Mouse (Mus musculus): ENCODE results near the gene Ccdc8. TPM values are rescaled to one million over a fixed set of nuclear protein-coding genes. Genes with fewer than 3 reads are reported as not detected.
"Not testable (repeated sequence)": the region's sequence is repeated elsewhere in the genome, so short reads cannot be mapped to it uniquely, and the experiment has no call there.

Gene Ccdc8
- polyA plus RNA-seq, 1 experiment from 2014 or later = 15.7 TPM

DNA sequence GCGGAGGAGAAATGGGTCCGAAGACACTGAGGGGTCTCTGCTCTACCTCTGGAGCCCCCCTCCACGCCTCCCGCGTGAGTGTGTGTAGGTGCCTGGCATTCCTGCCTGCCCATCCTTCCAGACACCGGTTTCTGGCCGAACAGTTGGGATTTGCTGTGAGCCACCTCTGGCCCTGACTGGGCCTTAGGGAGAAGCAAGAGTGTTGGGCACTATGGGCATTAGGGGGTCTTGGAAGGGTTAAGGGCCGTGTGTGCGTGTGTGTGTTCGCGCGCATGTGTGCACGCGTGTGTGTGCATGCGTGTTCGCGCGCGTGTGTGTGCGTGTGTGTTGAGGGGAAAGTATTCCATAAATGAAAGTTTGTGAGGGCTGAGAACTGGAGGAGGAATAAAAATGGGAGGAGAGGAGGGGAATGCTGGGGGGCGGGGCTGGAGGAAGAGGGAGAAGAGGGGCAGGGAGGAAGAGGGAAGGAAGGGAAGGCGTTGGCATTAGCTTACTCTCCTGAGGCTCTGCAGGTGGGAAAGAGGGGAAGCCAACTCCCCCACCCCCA, 45.1 kb upstream of the Ccdc8 start:
- no peak for ATAC-seq (replicated peaks; ENCODE audit: low FRiP score, low read depth)
- Histone ChIP-seq H3K27me3 (ENCODE audit: insufficient read depth, low read length) (peaks cover 30% of the 10 kb centered on the region), H3K4me3 (replicated peaks; ENCODE audit: low read depth, low read length) (peak overlapping the region; percentile 33), H3K4me2 (ENCODE audit: low read length) (peak overlapping the region; percentile 49), H3K9ac (ENCODE audit: low read depth, low read length) (0 out of 2 replicates have a peak overlapping the region, but pooled peaks have one; percentile 43), H3K36me3 (ENCODE audit: insufficient read depth, low read length) (no peaks in the 10 kb centered on the region), H3K4me1 (replicated peaks; ENCODE audit: insufficient read depth, low read length) (peaks cover 37% of the 10 kb centered on the region), H3K9me3 (replicated peaks; ENCODE audit: low read length) (no peaks in the 10 kb centered on the region), H3K27ac (no peak overlapping the region)
- DNase-seq (ENCODE audit: low spot score) = no peak
- WGBS = 21% methylated on average over 22 of the region's 22 CpGs
- no peak for TF ChIP-seq CTCF (IDR thresholded peaks at IDR 0.05; ENCODE audit: low read depth)

DNA sequence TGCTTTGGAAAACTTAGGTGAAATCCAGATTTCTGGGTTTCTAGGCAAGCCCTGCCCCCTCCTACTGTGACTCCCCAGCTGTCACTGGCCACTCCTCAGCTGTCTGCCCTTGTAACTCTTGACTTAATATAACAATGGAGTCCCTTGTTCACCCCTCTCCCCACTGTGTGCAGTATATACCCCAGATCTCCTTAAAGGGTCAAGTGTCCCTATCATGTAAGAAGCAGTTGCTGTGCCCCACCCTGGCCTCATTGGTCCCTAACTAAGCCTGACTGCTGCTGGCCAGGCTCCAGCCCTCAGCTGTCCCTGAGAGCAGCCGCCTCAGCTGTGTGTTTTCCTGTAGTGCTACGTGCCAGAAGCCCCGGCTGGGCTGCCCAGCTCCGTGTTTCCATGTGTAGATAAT, 44.5 kb upstream of the Ccdc8 start:
- Histone ChIP-seq H3K4me1 (replicated peaks; ENCODE audit: insufficient read depth, low read length) (peaks cover 37% of the 10 kb centered on the region), H3K9me3 (replicated peaks; ENCODE audit: low read length) (no peaks in the 10 kb centered on the region), H3K4me3 (replicated peaks; ENCODE audit: low read depth, low read length) (no peak overlapping the region; the same call in 1 of the 2 replicates), H3K36me3 (ENCODE audit: insufficient read depth, low read length) (no peaks in the 10 kb centered on the region), H3K9ac (ENCODE audit: low read depth, low read length) (no peak overlapping the region), H3K4me2 (ENCODE audit: low read length) (peak overlapping the region; percentile 49; the same call in 1 of the 2 replicates), H3K27me3 (ENCODE audit: insufficient read depth, low read length) (peaks cover 30% of the 10 kb centered on the region), H3K27ac (no peak overlapping the region; the same call in 1 of the 2 replicates)
- WGBS = 29% methylated on average over 4 of the region's 4 CpGs
- DNase-seq (ENCODE audit: low spot score) (no peak), ATAC-seq (replicated peaks; ENCODE audit: low FRiP score, low read depth) (no peak)
- TF ChIP-seq CTCF (IDR thresholded peaks at IDR 0.05; ENCODE audit: low read depth) = no peak

DNA sequence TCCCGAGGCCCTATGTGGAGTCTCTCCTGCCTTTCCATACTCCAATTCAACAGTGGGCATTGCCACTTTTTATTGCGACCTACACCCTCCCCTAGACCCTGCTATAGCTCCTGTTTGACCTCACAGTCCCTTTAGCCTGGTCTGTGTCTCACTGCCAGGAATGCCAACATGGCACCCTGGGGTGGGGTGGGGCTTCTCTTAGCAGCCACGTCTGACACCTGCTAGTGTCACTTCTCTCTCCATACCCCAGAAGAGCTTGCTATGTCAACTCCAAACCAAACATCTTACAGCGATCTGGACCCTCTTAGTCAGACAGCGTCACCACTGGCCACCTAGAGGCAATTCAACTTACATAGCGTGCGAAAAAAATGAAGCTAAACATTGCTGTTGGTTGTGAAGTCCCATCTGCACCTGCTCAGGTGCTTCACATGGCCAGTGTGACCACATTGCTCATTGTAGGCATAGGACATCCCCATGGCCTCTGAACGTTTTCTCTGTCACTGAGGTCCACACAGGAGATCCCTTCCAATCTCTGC, 43.5 kb upstream of the Ccdc8 start:
- H3K9me3 ChIP-seq (replicated peaks; ENCODE audit: low read length) = no peaks in the 10 kb centered on the region
- H3K4me1 ChIP-seq (replicated peaks; ENCODE audit: insufficient read depth, low read length) = peaks cover 37% of the 10 kb centered on the region
- 75% methylated on average over 8 of the region's 8 CpGs for WGBS
- H3K9ac ChIP-seq (ENCODE audit: low read depth, low read length) = no peak overlapping the region
- no peak for DNase-seq (ENCODE audit: low spot score)
- no peak for ATAC-seq (replicated peaks; ENCODE audit: low FRiP score, low read depth)
- no peaks in the 10 kb centered on the region for H3K36me3 ChIP-seq (ENCODE audit: insufficient read depth, low read length)
- no peak overlapping the region for H3K27ac ChIP-seq
- no peak for TF ChIP-seq CTCF (IDR thresholded peaks at IDR 0.05; ENCODE audit: low read depth)
- peaks cover 30% of the 10 kb centered on the region for H3K27me3 ChIP-seq (ENCODE audit: insufficient read depth, low read length)
- H3K4me3 ChIP-seq (replicated peaks; ENCODE audit: low read depth, low read length) = no peak overlapping the region
- H3K4me2 ChIP-seq (ENCODE audit: low read length) = no peak overlapping the region

DNA sequence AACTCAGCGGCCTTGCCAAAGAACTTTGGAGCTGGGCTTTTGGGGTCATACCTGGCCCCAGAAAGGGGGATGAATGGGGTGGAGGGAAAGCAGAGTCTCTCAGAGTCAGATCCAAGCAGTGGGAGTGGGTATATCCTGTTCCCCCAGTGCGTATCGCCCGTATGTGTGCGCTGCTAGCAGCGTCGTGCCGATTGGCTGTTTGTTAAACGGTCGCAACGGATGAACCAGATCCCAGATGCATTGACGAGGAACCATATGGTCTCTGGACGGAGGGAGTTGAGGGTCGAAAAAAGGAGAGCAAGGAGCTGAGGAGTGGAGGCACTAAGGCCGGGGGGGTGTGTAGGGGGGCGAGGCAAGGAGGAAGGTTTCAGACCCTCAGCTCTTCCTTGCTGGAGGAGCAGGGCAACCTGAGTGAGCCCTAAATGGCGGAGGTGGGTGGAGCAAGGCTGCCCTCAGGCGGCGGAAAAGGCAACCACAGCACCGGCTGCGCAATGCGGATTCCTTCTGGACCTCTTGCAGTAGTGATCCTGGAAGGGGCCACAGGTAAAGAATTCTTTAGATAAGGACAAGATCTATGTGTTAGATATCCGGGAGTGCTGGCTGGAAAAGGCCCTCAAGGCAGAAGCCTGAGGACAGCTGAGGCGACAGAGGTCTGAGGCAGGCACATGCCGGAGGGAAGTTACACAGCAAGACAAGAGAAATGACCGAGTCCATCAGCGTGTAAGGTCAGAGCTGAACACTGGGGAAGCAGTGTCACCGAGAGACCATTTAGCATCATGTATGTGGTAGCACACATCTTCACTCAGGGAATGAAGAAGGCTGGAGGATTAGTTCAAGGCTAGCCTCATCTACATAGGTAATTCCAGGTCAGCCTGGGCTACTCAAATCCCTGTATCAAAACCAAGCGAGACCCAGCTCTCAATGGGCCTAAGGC, 42.3 kb upstream of the Ccdc8 start:
- 12% methylated on average over 29 of the region's 29 CpGs for WGBS
- peak; percentile 93 for TF ChIP-seq CTCF (IDR thresholded peaks at IDR 0.05; ENCODE audit: low read depth)

DNA sequence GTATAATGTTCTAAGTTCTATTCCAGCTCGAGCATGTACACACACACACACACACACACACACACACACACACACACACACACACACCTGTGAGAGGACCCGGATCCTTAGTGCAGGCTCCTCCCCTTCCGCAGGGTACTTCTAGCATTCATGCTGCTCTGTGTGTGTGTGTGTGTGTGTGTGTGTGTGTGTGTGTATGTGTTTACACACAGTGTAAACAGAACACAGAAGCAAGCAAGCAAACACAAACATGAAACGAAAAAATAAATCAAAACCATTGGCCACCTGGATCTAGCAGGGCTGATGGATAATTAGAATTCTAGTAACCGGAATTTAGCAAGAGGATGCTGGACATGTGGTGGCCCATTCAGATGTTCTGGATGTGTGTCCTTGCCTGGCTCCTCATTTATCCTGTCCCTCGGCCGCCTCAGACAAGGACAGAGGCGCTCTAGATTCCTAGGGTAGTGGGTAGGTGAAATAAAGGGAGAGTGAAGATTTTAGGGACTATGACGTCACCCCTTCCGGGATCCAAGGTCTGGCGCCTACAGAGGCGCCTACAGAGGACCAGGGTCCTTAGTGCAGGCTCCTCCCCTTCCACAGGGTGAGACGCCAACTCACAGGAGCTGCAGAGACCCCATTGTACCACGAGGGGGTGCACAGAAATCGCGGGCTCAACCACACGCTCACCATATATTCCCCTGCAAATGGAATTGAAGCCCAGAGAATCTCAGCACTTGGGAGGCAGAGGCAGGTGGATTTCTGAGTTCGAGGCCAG, 41.5 kb upstream of the Ccdc8 start:
- 25% methylated on average over 18 of the region's 18 CpGs for WGBS
- Histone ChIP-seq H3K9ac (ENCODE audit: low read depth, low read length) (no peak overlapping the region), H3K4me2 (ENCODE audit: low read length) (peak overlapping the region; percentile 27; the same call in 1 of the 2 replicates), H3K27ac (no peak overlapping the region), H3K36me3 (ENCODE audit: insufficient read depth, low read length) (no peaks in the 10 kb centered on the region), H3K9me3 (replicated peaks; ENCODE audit: low read length) (no peaks in the 10 kb centered on the region), H3K4me3 (replicated peaks; ENCODE audit: low read depth, low read length) (no peak overlapping the region), H3K27me3 (ENCODE audit: insufficient read depth, low read length) (peaks cover 19% of the 10 kb centered on the region), H3K4me1 (replicated peaks; ENCODE audit: insufficient read depth, low read length) (peaks cover 22% of the 10 kb centered on the region)
- ATAC-seq (replicated peaks; ENCODE audit: low FRiP score, low read depth) (peak; percentile 84), DNase-seq (ENCODE audit: low spot score) (peak; percentile 93)
- peak; percentile 84 for TF ChIP-seq CTCF (IDR thresholded peaks at IDR 0.05; ENCODE audit: low read depth)

More for the DNA sequence above, 42.3 kb upstream of the Ccdc8 start:
- Histone ChIP-seq H3K9me3 (replicated peaks; ENCODE audit: low read length) (no peaks in the 10 kb centered on the region), H3K9ac (ENCODE audit: low read depth, low read length) (peak overlapping the region; percentile 35; the same call in 1 of the 2 replicates), H3K27ac (no peak overlapping the region), H3K36me3 (ENCODE audit: insufficient read depth, low read length) (no peaks in the 10 kb centered on the region), H3K4me3 (replicated peaks; ENCODE audit: low read depth, low read length) (peak overlapping the region; percentile 12; the same call in 1 of the 2 replicates), H3K4me2 (ENCODE audit: low read length) (peak overlapping the region; percentile 51), H3K27me3 (ENCODE audit: insufficient read depth, low read length) (peaks cover 28% of the 10 kb centered on the region), H3K4me1 (replicated peaks; ENCODE audit: insufficient read depth, low read length) (peaks cover 30% of the 10 kb centered on the region)
- ATAC-seq (replicated peaks; ENCODE audit: low FRiP score, low read depth) (peak; percentile 35; the same call in 1 of the 2 replicates), DNase-seq (ENCODE audit: low spot score) (peak; percentile 79)

DNA sequence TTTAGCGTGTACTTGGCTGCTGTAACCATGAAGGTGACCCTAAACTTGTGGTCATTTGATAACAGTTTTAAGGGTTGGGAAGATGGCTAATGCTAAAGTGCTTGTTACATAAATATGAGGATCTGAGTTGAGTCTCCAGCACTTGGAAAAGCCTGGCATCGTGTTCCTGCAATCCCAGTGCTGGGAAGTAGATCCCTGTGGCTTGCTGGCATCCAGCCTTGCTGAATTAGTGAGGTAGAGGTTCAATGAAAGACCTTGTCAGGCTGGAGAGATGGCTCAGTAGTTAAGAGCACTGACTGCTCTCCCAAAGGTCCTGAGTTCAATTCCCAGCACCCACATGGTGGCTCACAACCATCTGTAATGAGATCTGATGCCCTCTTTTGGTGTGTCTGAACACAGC, 38.7 kb upstream of the Ccdc8 start:
- H3K27ac ChIP-seq; H3K4me1 ChIP-seq (replicated peaks; ENCODE audit: insufficient read depth, low read length); H3K4me3 ChIP-seq (replicated peaks; ENCODE audit: low read depth, low read length); DNase-seq (ENCODE audit: low spot score); ATAC-seq (replicated peaks; ENCODE audit: low FRiP score, low read depth); H3K27me3 ChIP-seq (ENCODE audit: insufficient read depth, low read length); H3K4me2 ChIP-seq (ENCODE audit: low read length); H3K36me3 ChIP-seq (ENCODE audit: insufficient read depth, low read length); H3K9ac ChIP-seq (ENCODE audit: low read depth, low read length); H3K9me3 ChIP-seq (replicated peaks; ENCODE audit: low read length): not testable (repeated sequence)
- 63% methylated on average over 2 of the region's 2 CpGs for WGBS
